Mouse (Mus musculus) embryonic facial prominence, embryonic 11.5 days (tissue): Measurements from ENCODE around the gene Emsy. TPM values are rescaled to one million over a fixed set of nuclear protein-coding genes. Genes with fewer than 3 reads are reported as not detected.

Experiments used
- ATAC-seq: fragments of 200-750 bp; cut with Nextera tagmentation; replicated peaks from 2 replicates; pipeline ENCODE4 v1.8.0; 2017; ENCODE audit warnings: low read depth; ENCODE audit not compliant: insufficient number of reproducible peaks, low FRiP score, low TSS enrichment
- DNase-seq: peaks from one replicate; pipeline ENCODE4 v3.0.0-alpha.2; 2015; ENCODE audit warnings: low spot score
- H3K27ac ChIP-seq: fragments of 300-500 bp; sonication (generic); replicated peaks from 2 replicates; pipeline ENCODE4 v1.5.1; 2014; ENCODE audit warnings: mild to moderate bottlenecking, low read depth, low read length, control low read depth
- H3K27me3 ChIP-seq: fragments of 300-500 bp; sonication (generic); 2 replicates; pipeline ENCODE4 v1.6.1; 2014; ENCODE audit warnings: mild to moderate bottlenecking, low read length, moderate library complexity, mixed read lengths; ENCODE audit not compliant: control insufficient read depth, insufficient read depth
- H3K36me3 ChIP-seq: fragments of 300-500 bp; sonication (generic); replicated peaks from 2 replicates; pipeline ENCODE4 v1.6.1; 2014; ENCODE audit warnings: low read depth, mild to moderate bottlenecking, low read length, moderate library complexity, mixed read lengths; ENCODE audit not compliant: control insufficient read depth, insufficient read depth
- H3K4me1 ChIP-seq: fragments of 300-500 bp; sonication (generic); 2 replicates; pipeline ENCODE4 v1.6.1; 2014; ENCODE audit warnings: low read length, mixed read lengths; ENCODE audit not compliant: control insufficient read depth, insufficient read depth
- H3K4me2 ChIP-seq: fragments of 300-500 bp; sonication (generic); 2 replicates; pipeline ENCODE4 v1.6.1; 2014; ENCODE audit warnings: low read depth, mild to moderate bottlenecking, control low read depth, low read length, moderate library complexity
- H3K4me3 ChIP-seq: fragments of 300-500 bp; sonication (generic); 2 replicates; pipeline ENCODE4 v1.5.1; 2014; ENCODE audit warnings: low read depth, low read length, control low read depth
- H3K9ac ChIP-seq: fragments of 300-500 bp; sonication (generic); replicated peaks from 2 replicates; pipeline ENCODE4 v1.6.1; 2014; ENCODE audit warnings: mild to moderate bottlenecking, control low read depth, low read length
- H3K9me3 ChIP-seq: fragments of 300-500 bp; sonication (generic); replicated peaks from 2 replicates; pipeline ENCODE4 v1.6.1; 2016; ENCODE audit warnings: mild to moderate bottlenecking, low read length, inconsistent platforms, mixed read lengths; ENCODE audit not compliant: control insufficient read depth
- WGBS: fragments of 180-500 bp; shearing (Covaris S2); extraction: QIAGEN DNeasy Blood & Tissue Kit; methylation state at CpG from one replicate; pipeline ENCODE4 v1.1.7; 2014; 5-methylcytosine and 5-hydroxymethylcytosine counted together
- polyA plus RNA-seq: library from polyadenylated mRNA; unstranded; fragments of >200 nt; fragmentation: Nextera tagmentation; extraction: Ambion mirVana; gene quantifications from 2 replicates; pipeline ENCODE4 v1.2.1, GENCODE M21; 2014

Gene Emsy
- polyA plus RNA-seq, 1 experiment from 2014 or later, result 65.1 TPM

DNA sequence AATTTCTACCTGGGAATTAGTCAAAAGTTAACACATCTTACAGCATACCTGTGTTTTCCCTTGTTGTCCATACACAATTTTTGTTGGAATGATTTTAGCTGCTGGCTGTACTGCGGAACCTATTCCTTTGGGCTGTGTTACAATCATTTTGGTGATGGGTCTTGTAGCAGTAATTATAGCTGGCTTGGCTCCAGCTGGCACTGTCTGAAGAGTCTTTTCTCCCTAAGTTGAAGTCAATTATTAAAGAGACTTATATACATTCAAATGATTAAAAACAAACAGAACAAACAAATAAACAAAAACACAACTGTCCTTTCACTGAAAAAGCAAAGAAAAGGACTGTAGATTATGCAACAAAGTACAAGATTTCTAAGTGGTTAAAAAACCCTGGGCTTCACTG is 43.6 kb downstream of the Emsy start:
- no peak overlapping the region for H3K27ac ChIP-seq
- H3K9me3 ChIP-seq, result no peaks in the 10 kb centered on the region
- no peaks in the 10 kb centered on the region; the same call in 1 of the 2 replicates for H3K36me3 ChIP-seq
- no peak for DNase-seq
- H3K4me3 ChIP-seq, result no peak overlapping the region
- 100% methylated on average over 1 of the region's 1 CpGs for WGBS
- H3K9ac ChIP-seq, result no peak overlapping the region
- H3K4me2 ChIP-seq, result no peak overlapping the region
- no peak for ATAC-seq
- no peaks in the 10 kb centered on the region for H3K4me1 ChIP-seq
- H3K27me3 ChIP-seq, result no peaks in the 10 kb centered on the region

DNA sequence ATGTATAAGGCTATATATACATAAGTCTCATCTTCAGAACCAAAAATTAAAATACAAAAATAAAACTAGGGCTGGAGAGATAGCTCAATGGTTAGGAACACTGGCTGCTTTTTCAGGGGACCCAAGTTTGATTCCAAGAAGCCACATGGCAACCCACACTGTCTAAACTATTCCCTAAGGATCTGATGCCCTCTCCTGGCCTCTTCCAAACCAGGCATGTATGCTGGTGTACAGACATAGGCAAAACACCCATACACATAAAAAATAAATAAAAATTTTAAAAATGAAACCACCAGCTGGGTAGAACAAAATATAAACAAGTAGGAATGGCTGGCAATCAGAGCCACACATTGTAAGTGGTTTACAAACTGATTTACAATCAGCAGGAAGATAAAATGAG is 48.1 kb downstream of the Emsy start:
- no peaks in the 10 kb centered on the region for H3K9me3 ChIP-seq
- H3K4me1 ChIP-seq, result no peaks in the 10 kb centered on the region
- no peaks in the 10 kb centered on the region for H3K27me3 ChIP-seq
- H3K36me3 ChIP-seq, result no peaks in the 10 kb centered on the region
- ATAC-seq (no peak), DNase-seq (no peak)
- no peak overlapping the region for H3K4me2 ChIP-seq
- no peak overlapping the region for H3K27ac ChIP-seq
- no peak overlapping the region for H3K9ac ChIP-seq
- no peak overlapping the region for H3K4me3 ChIP-seq

DNA sequence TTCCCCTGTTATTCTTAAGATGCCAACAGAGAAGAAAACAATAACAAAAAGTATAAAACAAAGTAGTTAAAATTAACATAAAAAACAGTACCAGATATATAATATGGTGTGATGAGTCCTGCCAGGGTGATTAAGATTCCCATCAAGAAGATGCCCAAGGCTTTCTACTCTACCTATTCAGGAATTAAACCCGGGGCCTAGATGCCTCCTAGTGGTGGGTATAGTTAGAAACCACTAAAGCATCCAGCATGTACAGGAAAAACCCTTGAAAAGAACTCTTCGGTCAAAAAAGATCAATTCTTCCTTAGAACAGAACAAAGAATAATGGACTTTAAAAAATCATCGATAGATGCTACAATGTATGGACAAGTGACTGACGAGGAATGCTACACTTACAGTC is 49.4 kb downstream of the Emsy start:
- Histone ChIP-seq H3K4me1 (no peaks in the 10 kb centered on the region), H3K27me3 (no peaks in the 10 kb centered on the region), H3K4me3 (no peak overlapping the region), H3K9me3 (no peaks in the 10 kb centered on the region), H3K9ac (no peak overlapping the region), H3K27ac (no peak overlapping the region), H3K36me3 (no peaks in the 10 kb centered on the region), H3K4me2 (no peak overlapping the region)
- peak; percentile 25 for DNase-seq
- no peak for ATAC-seq
- 80% methylated on average over 4 of the region's 4 CpGs for WGBS

DNA sequence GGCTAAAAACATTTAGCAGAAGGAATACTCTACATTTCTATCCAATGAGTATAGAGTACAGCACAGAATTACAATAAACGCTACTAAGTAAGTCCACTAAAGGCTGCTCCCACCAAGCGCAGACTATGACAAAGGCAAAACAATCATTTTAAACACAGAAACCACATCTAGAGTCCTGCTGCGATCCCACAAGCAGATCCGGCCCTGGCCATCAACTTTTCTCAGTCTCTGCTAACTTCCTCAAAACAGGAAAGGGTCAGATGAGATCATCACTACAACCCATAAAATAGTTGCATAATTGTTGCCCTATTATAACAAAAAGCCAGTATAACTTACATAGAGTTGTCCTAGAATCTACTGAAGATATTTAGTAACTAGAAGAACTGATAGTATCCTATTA is 54.9 kb downstream of the Emsy start:
- WGBS, result 90% methylated on average over 4 of the region's 4 CpGs

DNA sequence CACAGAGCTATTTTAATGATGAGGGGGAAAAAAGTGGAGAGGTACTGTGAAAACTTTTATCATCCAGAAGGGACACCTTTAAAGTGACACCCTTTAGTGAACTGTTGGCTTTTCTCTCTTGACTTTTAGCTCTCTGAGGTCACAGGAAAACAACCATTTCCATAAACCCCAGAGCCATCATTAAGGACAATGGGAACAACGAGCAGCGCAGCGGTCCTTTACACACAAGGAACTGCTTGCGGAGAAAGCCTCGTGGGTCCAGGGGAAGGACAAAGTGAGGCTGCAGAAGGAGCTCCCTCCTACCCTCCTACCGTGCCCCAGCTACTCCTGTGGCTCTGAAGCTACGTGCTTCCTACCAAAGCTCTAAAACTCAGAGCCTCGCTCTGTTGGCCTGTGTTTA is 59.2 kb downstream of the Emsy start:
- Histone ChIP-seq H3K27me3 (no peaks in the 10 kb centered on the region), H3K4me3 (no peak overlapping the region), H3K27ac (no peak overlapping the region), H3K36me3 (peaks cover 12% of the 10 kb centered on the region), H3K9me3 (no peaks in the 10 kb centered on the region), H3K4me2 (no peak overlapping the region), H3K4me1 (no peaks in the 10 kb centered on the region), H3K9ac (no peak overlapping the region)
- 76% methylated on average over 8 of the region's 8 CpGs for WGBS
- no peak for DNase-seq
- ATAC-seq, result no peak

More for the DNA sequence above, 54.9 kb downstream of the Emsy start:
- ATAC-seq (no peak), DNase-seq (no peak)
- no peaks in the 10 kb centered on the region for H3K9me3 ChIP-seq
- no peaks in the 10 kb centered on the region for H3K27me3 ChIP-seq
- H3K27ac ChIP-seq, result no peak overlapping the region
- no peak overlapping the region for H3K9ac ChIP-seq
- no peak overlapping the region for H3K4me3 ChIP-seq
- H3K4me1 ChIP-seq, result no peaks in the 10 kb centered on the region
- no peak overlapping the region for H3K4me2 ChIP-seq
- peaks cover 4% of the 10 kb centered on the region for H3K36me3 ChIP-seq

DNA sequence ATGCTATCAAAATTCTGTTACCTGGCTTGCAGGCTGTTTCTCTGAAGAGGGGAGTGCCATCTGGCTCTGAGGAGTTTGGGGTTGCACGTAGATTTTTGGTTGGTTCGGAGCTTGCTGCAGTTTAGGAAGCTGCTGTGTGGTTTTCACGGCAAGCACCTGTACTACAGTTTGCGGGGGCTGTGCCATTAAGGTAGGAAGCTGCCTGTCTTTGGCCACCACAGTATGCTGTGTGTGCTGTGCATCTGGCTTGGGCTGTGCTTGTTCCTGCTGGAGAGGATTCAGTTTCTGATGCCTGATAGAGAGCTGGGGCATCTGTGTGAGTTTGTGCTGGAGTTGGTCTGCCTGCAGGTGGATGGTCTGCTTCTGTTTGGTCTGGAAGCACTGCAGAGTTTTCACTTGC is 61.9 kb downstream of the Emsy start:
- no peak overlapping the region for H3K27ac ChIP-seq
- WGBS, result 95% methylated on average over 4 of the region's 4 CpGs
- H3K9me3 ChIP-seq, result no peaks in the 10 kb centered on the region
- H3K27me3 ChIP-seq, result no peaks in the 10 kb centered on the region
- no peak for ATAC-seq
- H3K9ac ChIP-seq, result no peak overlapping the region
- no peak overlapping the region for H3K4me2 ChIP-seq
- H3K4me3 ChIP-seq, result no peak overlapping the region
- DNase-seq, result no peak
- H3K36me3 ChIP-seq, result peaks cover 12% of the 10 kb centered on the region
- H3K4me1 ChIP-seq, result no peaks in the 10 kb centered on the region

DNA sequence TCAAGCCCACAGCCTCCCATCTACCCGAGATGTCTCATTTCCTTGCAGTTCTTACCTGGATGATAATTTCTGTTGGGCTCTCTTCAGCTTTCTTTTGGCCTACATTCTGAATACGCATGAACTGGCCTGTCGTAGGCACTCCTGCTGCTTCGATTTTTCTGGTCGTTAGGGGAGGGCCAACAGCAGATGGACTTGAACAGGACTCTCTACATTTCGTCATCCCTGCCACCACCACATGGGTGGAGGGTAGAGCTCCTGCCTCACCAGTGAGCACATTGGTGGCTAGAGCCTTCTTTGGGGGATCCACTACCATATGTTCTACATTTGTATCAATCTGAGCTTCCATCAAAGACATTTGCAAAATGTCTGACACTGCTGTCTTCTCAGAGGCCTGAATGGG is 63.3 kb downstream of the Emsy start:
- Histone ChIP-seq H3K4me3 (no peak overlapping the region), H3K9me3 (no peaks in the 10 kb centered on the region), H3K9ac (no peak overlapping the region), H3K27ac (no peak overlapping the region), H3K4me2 (no peak overlapping the region), H3K27me3 (no peaks in the 10 kb centered on the region), H3K36me3 (peaks cover 7% of the 10 kb centered on the region), H3K4me1 (no peaks in the 10 kb centered on the region)
- ATAC-seq (no peak), DNase-seq (no peak)
- 80% methylated on average over 6 of the region's 6 CpGs for WGBS

DNA sequence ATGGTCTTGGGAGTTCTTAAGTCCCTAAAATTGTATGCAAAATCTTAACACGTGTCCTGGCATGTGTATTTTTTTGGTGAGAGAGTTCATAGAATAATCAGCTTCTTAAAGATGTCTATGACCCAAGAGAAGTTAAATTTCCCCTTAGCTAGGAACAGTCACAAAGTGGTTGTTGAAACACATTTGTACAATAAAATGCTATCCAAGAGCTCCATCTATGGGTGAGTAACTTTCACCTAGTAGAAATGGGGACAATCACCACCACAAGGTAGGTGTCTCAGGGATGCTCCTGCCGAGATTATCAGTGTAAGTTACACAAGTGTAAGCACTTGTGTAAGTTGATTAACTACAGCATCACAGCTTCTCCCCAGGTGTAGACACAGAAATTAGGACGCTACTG is 67.6 kb downstream of the Emsy start:
- Histone ChIP-seq H3K27me3 (no peaks in the 10 kb centered on the region), H3K9me3 (no peaks in the 10 kb centered on the region), H3K27ac (no peak overlapping the region), H3K4me1 (no peaks in the 10 kb centered on the region), H3K36me3 (no peaks in the 10 kb centered on the region; the same call in none of the 2 replicates), H3K4me2 (no peak overlapping the region), H3K9ac (no peak overlapping the region), H3K4me3 (no peak overlapping the region)
- WGBS, result 78% methylated on average over 3 of the region's 3 CpGs
- peak; percentile 21 for DNase-seq
- no peak for ATAC-seq
